Mouse (Mus musculus): ENCODE data around the gene Tpp2. TPM values are rescaled to one million over a fixed set of nuclear protein-coding genes. Genes with fewer than 3 reads are reported as not detected.
"Not testable (repeated sequence)": the region's sequence is repeated elsewhere in the genome, so short reads cannot be mapped to it uniquely, and the experiment has no call there.

The Tpp2 gene
- total RNA-seq, 2 experiments from 2014 or later: 55.9 to 59.9 TPM

GRCm38 (mm10) chr1:44015556-44015955 is 82.1 kb downstream of the Tpp2 start:
- no peak for DNase-seq (ENCODE audit: low spot score in 2 of 2)

- DNase-seq (ENCODE audit: low spot score in 2 of 2): no peak
Observed at GRCm38 (mm10) chr1:44019934-44020333, 86.5 kb downstream of the Tpp2 start, which contains the start of gene Mettl21c. TSS of gene Mettl21c (minus strand) at chr1:44020034.

- no peak for DNase-seq (ENCODE audit: low spot score in 2 of 2)
Observed at GRCm38 (mm10) chr1:44022656-44023055, 89.2 kb downstream of the Tpp2 start.

GRCm38 (mm10) chr1:44027651-44028050 is 94.2 kb downstream of the Tpp2 start:
- no peak for DNase-seq (ENCODE audit: low spot score in 2 of 2)

GRCm38 (mm10) chr1:44032213-44032612 is 98.8 kb downstream of the Tpp2 start:
- no peak for DNase-seq (ENCODE audit: low spot score in 2 of 2)

GRCm38 (mm10) chr1:44032948-44033347 is 99.5 kb downstream of the Tpp2 start:
- no peak for DNase-seq (ENCODE audit: low spot score in 2 of 2)

- peak; percentile 67 to 69 for DNase-seq (ENCODE audit: low spot score in 2 of 2)
Observed at GRCm38 (mm10) chr1:44041797-44042554, 108.5 kb downstream of the Tpp2 start.

- no peak for DNase-seq (ENCODE audit: low spot score in 2 of 2)
Observed at GRCm38 (mm10) chr1:44042555-44042915, 109.1 kb downstream of the Tpp2 start.

- DNase-seq (ENCODE audit: low spot score in 2 of 2): not testable (repeated sequence)
Observed at GRCm38 (mm10) chr1:44045689-44046088, 112.2 kb downstream of the Tpp2 start.

- no peak for DNase-seq (ENCODE audit: low spot score in 2 of 2)
Observed at GRCm38 (mm10) chr1:44046556-44046955, 113.1 kb downstream of the Tpp2 start.

Small RNA genes within 50 kb of the gene (microRNA-seq; reads per million reads assigned to microRNA genes)
- gene Gm24180: 0 reads per million in 2 experiments

Other genes starting within 250 kb of the Tpp2 start
- gene 1500015O10Rik, start 203.0 kb upstream of the Tpp2 start, total RNA-seq (2021): 10 to 100 TPM in 1 of 2 experiments, 1 to 10 TPM in 1; 3.3 to 16.2 TPM
- gene Uxs1, start 105.8 kb upstream of the Tpp2 start, total RNA-seq (2021): 10 to 100 TPM; 29.0 to 31.0 TPM
- under 1 TPM; 0.49 to 0.50 TPM for gene Mettl21c, start 86.4 kb downstream of the Tpp2 start, total RNA-seq (2021)
- not detected for gene Gm8251, start 128.3 kb downstream of the Tpp2 start, total RNA-seq (2021)
- gene Tex30, start 168.8 kb downstream of the Tpp2 start, total RNA-seq (2021): 10 to 100 TPM in 1 of 2 experiments, 1 to 10 TPM in 1; 6.8 to 13.1 TPM
- gene Kdelc1, start 185.2 kb downstream of the Tpp2 start, total RNA-seq (2021): 10 to 100 TPM; 11.6 to 13.1 TPM
- 10 to 100 TPM; 37.3 to 41.6 TPM for gene Bivm, start 185.3 kb downstream of the Tpp2 start, total RNA-seq (2021)
- gene Ercc5, start 214.1 kb downstream of the Tpp2 start, total RNA-seq (2021): 10 to 100 TPM; 22.2 to 25.3 TPM

All from layer of hippocampus, postnatal 10 days (tissue).